Mouse (Mus musculus): Measurements from ENCODE around the gene Sag.
"Not testable (repeated sequence)": the region's sequence is repeated elsewhere in the genome, so short reads cannot be mapped to it uniquely, and the experiment has no call there.

Gene Sag

GRCm38 (mm10) chr1:87825281-87825680 is 21.8 kb downstream of the Sag start:
- no peak for DNase-seq

- no peak for DNase-seq
These were observed 22.5 kb downstream of the Sag start for GRCm38 (mm10) chr1:87825991-87826390.

- DNase-seq: no peak
These were observed 23.0 kb downstream of the Sag start for GRCm38 (mm10) chr1:87826474-87826873.

- DNase-seq: not testable (repeated sequence)
These were observed 24.0 kb downstream of the Sag start for GRCm38 (mm10) chr1:87827476-87827875.

- no peak for DNase-seq
These were observed 24.7 kb downstream of the Sag start for GRCm38 (mm10) chr1:87828185-87828584.

GRCm38 (mm10) chr1:87828926-87829580 is 25.6 kb downstream of the Sag start:
- DNase-seq: no peak

GRCm38 (mm10) chr1:87829621-87830211 is 26.2 kb downstream of the Sag start:
- DNase-seq: no peak

- no peak for DNase-seq
These were observed 33.0 kb downstream of the Sag start for GRCm38 (mm10) chr1:87836453-87836852.

GRCm38 (mm10) chr1:87837018-87837417 is 33.5 kb downstream of the Sag start:
- no peak for DNase-seq

GRCm38 (mm10) chr1:87840411-87841208 is 37.1 kb downstream of the Sag start:
- DNase-seq: no peak

- DNase-seq: peak; percentile 71 to 81
These were observed 43.5 kb downstream of the Sag start for GRCm38 (mm10) chr1:87846801-87847474.

- DNase-seq: no peak
These were observed 44.1 kb downstream of the Sag start for GRCm38 (mm10) chr1:87847475-87848168.

GRCm38 (mm10) chr1:87848237-87848996 is 44.9 kb downstream of the Sag start:
- DNase-seq: no peak

GRCm38 (mm10) chr1:87849278-87849677 is 45.8 kb downstream of the Sag start:
- no peak for DNase-seq

- DNase-seq: no peak
These were observed 47.9 kb downstream of the Sag start for GRCm38 (mm10) chr1:87851344-87851743.

GRCm38 (mm10) chr1:87852081-87852790 is 48.8 kb downstream of the Sag start:
- no peak for DNase-seq

- peak; percentile 29 to 49 for DNase-seq
These were observed 49.6 kb downstream of the Sag start, which contains the start of gene Dgkd for GRCm38 (mm10) chr1:87852892-87853600. TSS of gene Dgkd (plus strand) at chr1:87853287.

- peak in 1 of 2 experiments; percentile 43 for DNase-seq
These were observed 50.3 kb downstream of the Sag start for GRCm38 (mm10) chr1:87853601-87854361.

GRCm38 (mm10) chr1:87854411-87854810 is 50.9 kb downstream of the Sag start:
- no peak for DNase-seq

GRCm38 (mm10) chr1:87854851-87855251 is 51.4 kb downstream of the Sag start:
- no peak for DNase-seq

Data from kidney, adult 8-10 months (tissue).